Mouse (Mus musculus): Measurements from ENCODE around the gene Gm45521. TPM values are rescaled to one million over a fixed set of nuclear protein-coding genes. Genes with fewer than 3 reads are reported as not detected.

Gm45521 gene
- total and polyA plus RNA-seq, 3 experiments, result not detected

DNA sequence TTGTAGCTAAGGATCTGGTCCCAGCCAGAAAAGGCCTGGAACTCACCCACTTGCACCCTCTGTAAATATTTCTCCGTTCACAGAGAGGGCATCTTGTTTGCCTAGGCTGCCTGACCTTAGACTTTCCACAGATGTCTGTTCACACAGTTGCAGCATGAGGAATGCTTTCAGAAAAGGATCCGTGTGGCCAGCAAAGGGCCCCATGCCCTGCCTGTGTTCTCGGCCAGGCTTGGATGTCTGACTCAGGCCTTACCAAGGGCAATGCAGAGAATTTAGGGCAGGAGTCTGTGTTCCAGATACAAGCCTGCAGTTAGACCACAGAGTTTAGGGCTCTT is 13.3 kb upstream of the Gm45521 start:
- WGBS, result 83% methylated on average over 3 of the region's 3 CpGs
- Histone ChIP-seq H3K9ac (ENCODE audit: low read depth, low read length) (no peak overlapping the region), H3K27me3 (ENCODE audit: control insufficient read depth, insufficient read depth, low read length) (no peaks in the 10 kb centered on the region), H3K4me1 (ENCODE audit: control insufficient read depth, insufficient read depth, low read length) (no peaks in the 10 kb centered on the region; the same call in 1 of the 2 replicates), H3K27ac (no peak overlapping the region), H3K36me3 (ENCODE audit: control insufficient read depth, insufficient read depth, low read length) (no peaks in the 10 kb centered on the region), H3K4me3 (no peak overlapping the region), H3K79me2 (replicated peaks; ENCODE audit: control insufficient read depth, insufficient read depth, low read length) (no peaks in the 10 kb centered on the region)
- no peak for DNase-seq
- intact Hi-C loops (cut with DNase I), result loop anchor here (5.0 kb wide), 1 partner anchor 126 kb away; the partner anchor contains the start of gene Flnb
- TF ChIP-seq CTCF (IDR thresholded peaks at IDR 0.05) (no peak), EP300 (IDR thresholded peaks at IDR 0.05; ENCODE audit: insufficient read depth, low read depth, low read length) (no peak), POLR2A (IDR thresholded peaks at IDR 0.05; ENCODE audit: insufficient read depth, low read depth, low read length) (no peak)

- Histone ChIP-seq H3K27me3 (ENCODE audit: control insufficient read depth, insufficient read depth, low read length) (no peaks in the 10 kb centered on the region), H3K4me3 (no peak overlapping the region), H3K27ac (no peak overlapping the region), H3K79me2 (replicated peaks; ENCODE audit: control insufficient read depth, insufficient read depth, low read length) (no peaks in the 10 kb centered on the region), H3K36me3 (ENCODE audit: control insufficient read depth, insufficient read depth, low read length) (no peaks in the 10 kb centered on the region), H3K4me1 (ENCODE audit: control insufficient read depth, insufficient read depth, low read length) (no peaks in the 10 kb centered on the region; the same call in 1 of the 2 replicates), H3K9ac (ENCODE audit: low read depth, low read length) (no peak overlapping the region)
- TF ChIP-seq CTCF (IDR thresholded peaks at IDR 0.05), result peak; percentile 56
- no peak for TF ChIP-seq POLR2A (IDR thresholded peaks at IDR 0.05; ENCODE audit: insufficient read depth, low read depth, low read length)
- WGBS, result 59% methylated on average over 8 of the region's 8 CpGs
- peak in 1 of 2 experiments; percentile 23 for DNase-seq
- intact Hi-C loops (cut with DNase I), result loop anchor here (5.0 kb wide), 1 partner anchor 127 kb away; the partner anchor contains the start of gene Flnb
Measured at GRCm38 (mm10) chr14:7944349-7945039, 12.6 kb upstream of the Gm45521 start.

DNA sequence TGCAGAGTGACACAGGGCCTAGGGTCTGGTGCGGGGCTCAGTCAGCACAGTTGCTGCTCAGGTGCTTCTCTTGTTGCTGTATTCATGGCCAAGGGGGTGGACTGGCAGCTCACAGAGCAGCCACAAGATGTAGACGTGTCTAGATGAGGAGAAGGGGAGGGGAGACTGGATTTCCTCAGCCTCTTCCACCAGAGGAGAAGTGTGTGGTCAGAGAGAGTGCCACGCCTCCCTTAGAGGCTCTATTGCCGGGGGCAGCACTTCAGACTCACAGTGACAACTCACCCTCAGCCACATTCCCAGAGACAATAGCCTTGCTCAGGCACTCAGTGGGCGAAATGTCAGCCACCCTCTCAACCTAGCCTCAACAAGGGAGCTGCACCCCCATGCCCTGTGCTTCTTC is 11.8 kb upstream of the Gm45521 start:
- H3K9ac ChIP-seq (ENCODE audit: low read depth, low read length), result no peak overlapping the region
- H3K36me3 ChIP-seq (ENCODE audit: control insufficient read depth, insufficient read depth, low read length), result no peaks in the 10 kb centered on the region
- 84% methylated on average over 5 of the region's 5 CpGs for WGBS
- H3K79me2 ChIP-seq (replicated peaks; ENCODE audit: control insufficient read depth, insufficient read depth, low read length), result no peaks in the 10 kb centered on the region
- H3K4me1 ChIP-seq (ENCODE audit: control insufficient read depth, insufficient read depth, low read length), result no peaks in the 10 kb centered on the region; the same call in 1 of the 2 replicates
- H3K4me3 ChIP-seq, result no peak overlapping the region
- intact Hi-C loops (cut with DNase I), result no loop called here
- no peak overlapping the region for H3K27ac ChIP-seq
- TF ChIP-seq EP300 (IDR thresholded peaks at IDR 0.05; ENCODE audit: insufficient read depth, low read depth, low read length), result no peak
- no peak for TF ChIP-seq CTCF (IDR thresholded peaks at IDR 0.05)
- TF ChIP-seq POLR2A (IDR thresholded peaks at IDR 0.05; ENCODE audit: insufficient read depth, low read depth, low read length), result no peak
- H3K27me3 ChIP-seq (ENCODE audit: control insufficient read depth, insufficient read depth, low read length), result no peaks in the 10 kb centered on the region
- DNase-seq, result no peak

GRCm38 (mm10) chr14:7951234-7951633 is 5.9 kb upstream of the Gm45521 start:
- Histone ChIP-seq H3K36me3 (ENCODE audit: control insufficient read depth, insufficient read depth, low read length) (no peaks in the 10 kb centered on the region), H3K27me3 (ENCODE audit: control insufficient read depth, insufficient read depth, low read length) (no peaks in the 10 kb centered on the region), H3K9ac (ENCODE audit: low read depth, low read length) (no peak overlapping the region), H3K4me3 (no peak overlapping the region), H3K4me1 (ENCODE audit: control insufficient read depth, insufficient read depth, low read length) (peaks cover 9% of the 10 kb centered on the region), H3K27ac (no peak overlapping the region), H3K79me2 (replicated peaks; ENCODE audit: control insufficient read depth, insufficient read depth, low read length) (no peaks in the 10 kb centered on the region)
- intact Hi-C loops (cut with DNase I), result no loop called here
- WGBS, result 90% methylated on average over 9 of the region's 9 CpGs
- TF ChIP-seq EP300 (IDR thresholded peaks at IDR 0.05; ENCODE audit: insufficient read depth, low read depth, low read length), result no peak
- no peak for TF ChIP-seq POLR2A (IDR thresholded peaks at IDR 0.05; ENCODE audit: insufficient read depth, low read depth, low read length)
- no peak for DNase-seq

GRCm38 (mm10) chr14:7952610-7953254 is 4.4 kb upstream of the Gm45521 start:
- Histone ChIP-seq H3K4me1 (ENCODE audit: control insufficient read depth, insufficient read depth, low read length) (peaks cover 9% of the 10 kb centered on the region), H3K79me2 (replicated peaks; ENCODE audit: control insufficient read depth, insufficient read depth, low read length) (no peaks in the 10 kb centered on the region), H3K4me3 (no peak overlapping the region), H3K27ac (peak overlapping the region; percentile 74), H3K36me3 (ENCODE audit: control insufficient read depth, insufficient read depth, low read length) (no peaks in the 10 kb centered on the region), H3K9ac (ENCODE audit: low read depth, low read length) (no peak overlapping the region), H3K27me3 (ENCODE audit: control insufficient read depth, insufficient read depth, low read length) (no peaks in the 10 kb centered on the region)
- intact Hi-C loops (cut with DNase I), result no loop called here
- peak; percentile 63 to 76 for DNase-seq
- TF ChIP-seq EP300 (IDR thresholded peaks at IDR 0.05; ENCODE audit: insufficient read depth, low read depth, low read length), result 0 out of 2 replicates have a peak, but pooled peaks have one; percentile 42
- TF ChIP-seq CTCF (IDR thresholded peaks at IDR 0.05), result no peak
- TF ChIP-seq POLR2A (IDR thresholded peaks at IDR 0.05; ENCODE audit: insufficient read depth, low read depth, low read length), result no peak
- 18% methylated on average over 12 of the region's 12 CpGs for WGBS

GRCm38 (mm10) chr14:7954071-7954471 is 3.0 kb upstream of the Gm45521 start:
- peaks cover 11% of the 10 kb centered on the region for H3K4me1 ChIP-seq (ENCODE audit: control insufficient read depth, insufficient read depth, low read length)
- H3K4me3 ChIP-seq, result no peak overlapping the region
- peak overlapping the region; percentile 74 for H3K27ac ChIP-seq
- H3K27me3 ChIP-seq (ENCODE audit: control insufficient read depth, insufficient read depth, low read length), result no peaks in the 10 kb centered on the region
- intact Hi-C loops (cut with DNase I), result no loop called here
- H3K79me2 ChIP-seq (replicated peaks; ENCODE audit: control insufficient read depth, insufficient read depth, low read length), result no peaks in the 10 kb centered on the region
- no peak for TF ChIP-seq POLR2A (IDR thresholded peaks at IDR 0.05; ENCODE audit: insufficient read depth, low read depth, low read length)
- peak; percentile 50; the same call in 1 of the 2 replicates for TF ChIP-seq EP300 (IDR thresholded peaks at IDR 0.05; ENCODE audit: insufficient read depth, low read depth, low read length)
- TF ChIP-seq CTCF (IDR thresholded peaks at IDR 0.05), result no peak
- H3K9ac ChIP-seq (ENCODE audit: low read depth, low read length), result no peak overlapping the region
- 50% methylated on average over 6 of the region's 6 CpGs for WGBS
- H3K36me3 ChIP-seq (ENCODE audit: control insufficient read depth, insufficient read depth, low read length), result no peaks in the 10 kb centered on the region
- DNase-seq, result peak in 1 of 2 experiments; percentile 46

All from heart, adult 2 months (tissue).